Mouse (Mus musculus) left cerebral cortex, postnatal 4 days (tissue): ENCODE measurements around the gene Chrm4. TPM values are rescaled to one million over a fixed set of nuclear protein-coding genes. Genes with fewer than 3 reads are reported as not detected.

Experiments
- DNase-seq: peaks from one replicate; pipeline ENCODE4 v3.0.0-alpha.2; 2022
- intact Hi-C: fragments of 180-260 bp; cut with DNase I; formaldehyde crosslinking; loops from one replicate; pipeline ENCODE4 v1.15.1; 2025
- total RNA-seq, 2 experiments: library from RNA; stranded (reverse); gene quantifications; 2 replicates each; pipeline ENCODE4 v1.2.3; 2021

Chrm4 gene
- total RNA-seq, 2 experiments from 2014 or later = 10.8 to 12.2 TPM

GRCm38 (mm10) chr2:91936154-91936553 is 9.1 kb downstream of the Chrm4 start:
- no peak for DNase-seq
- intact Hi-C loops = no loop called here

GRCm38 (mm10) chr2:91939303-91939935 is 12.4 kb downstream of the Chrm4 start:
- no peak for DNase-seq
- intact Hi-C loops = no loop called here

GRCm38 (mm10) chr2:91942356-91942755 is 15.3 kb downstream of the Chrm4 start:
- intact Hi-C loops = no loop called here
- DNase-seq = no peak

DNA sequence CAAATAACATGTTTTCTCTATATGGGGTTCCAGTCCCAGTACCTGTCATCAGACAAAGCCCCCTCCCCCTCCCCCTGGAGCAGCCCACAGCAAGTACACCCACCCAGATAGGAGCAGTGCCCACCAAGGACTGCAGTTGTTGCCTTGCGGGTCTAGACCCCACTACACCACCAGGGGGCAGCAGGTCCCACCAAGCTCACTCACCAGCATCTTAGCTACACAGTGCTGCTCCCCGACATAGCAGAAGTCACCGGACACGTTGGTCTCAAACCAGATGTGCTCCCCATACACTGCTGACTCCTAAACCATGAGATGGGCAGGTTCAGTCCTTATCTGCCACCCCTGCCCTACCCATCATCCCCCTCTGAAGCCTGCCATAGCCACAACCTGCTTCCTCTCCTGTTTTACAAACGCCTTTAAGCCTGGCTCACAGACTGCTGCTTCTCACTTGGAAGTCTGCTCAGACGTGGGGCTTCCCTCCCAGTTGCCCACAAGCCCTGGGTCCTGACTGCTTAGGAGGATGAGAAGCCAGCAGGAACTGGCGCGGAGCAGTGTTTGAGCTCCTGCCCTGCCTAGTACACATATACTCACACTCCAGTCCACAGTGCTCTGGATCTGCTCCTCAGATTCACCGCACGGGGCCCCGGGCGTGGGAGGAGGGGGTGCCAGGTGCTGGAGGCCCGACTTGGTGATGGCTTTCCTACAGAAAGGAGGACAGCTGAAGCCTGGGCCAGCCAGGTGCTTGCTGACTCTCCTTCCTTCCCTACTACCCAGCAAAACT is 17.3 kb downstream of the Chrm4 start:
- intact Hi-C loops = no loop called here
- DNase-seq = peak; percentile 87

GRCm38 (mm10) chr2:91945483-91945882 is 18.4 kb downstream of the Chrm4 start, which contains the start of gene Gm9821:
Gene Gm9821 (plus strand): TSS chr2:91945703.
- no peak for DNase-seq
- intact Hi-C loops = no loop called here

DNA sequence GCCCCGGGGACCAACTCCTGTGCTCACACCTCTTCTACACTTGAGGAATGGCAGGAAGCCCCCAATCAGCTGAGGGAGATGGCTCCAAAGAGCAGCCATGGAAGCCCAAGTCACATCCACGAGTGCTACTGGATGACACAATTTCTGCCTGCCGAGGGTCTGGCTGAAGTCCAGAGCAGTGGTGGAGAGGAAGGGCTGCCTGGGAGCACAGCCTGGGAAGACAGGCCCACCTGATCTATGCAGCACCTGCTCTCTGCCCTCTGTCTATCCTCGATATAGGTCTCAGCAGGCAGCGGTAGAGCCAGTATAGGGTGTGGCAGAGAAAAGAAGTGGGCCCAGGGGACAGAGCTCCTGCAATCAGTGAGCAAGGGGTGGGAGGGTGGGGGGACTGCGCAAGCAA is 19.8 kb downstream of the Chrm4 start:
- DNase-seq = peak; percentile 77
- intact Hi-C loops = no loop called here

DNA sequence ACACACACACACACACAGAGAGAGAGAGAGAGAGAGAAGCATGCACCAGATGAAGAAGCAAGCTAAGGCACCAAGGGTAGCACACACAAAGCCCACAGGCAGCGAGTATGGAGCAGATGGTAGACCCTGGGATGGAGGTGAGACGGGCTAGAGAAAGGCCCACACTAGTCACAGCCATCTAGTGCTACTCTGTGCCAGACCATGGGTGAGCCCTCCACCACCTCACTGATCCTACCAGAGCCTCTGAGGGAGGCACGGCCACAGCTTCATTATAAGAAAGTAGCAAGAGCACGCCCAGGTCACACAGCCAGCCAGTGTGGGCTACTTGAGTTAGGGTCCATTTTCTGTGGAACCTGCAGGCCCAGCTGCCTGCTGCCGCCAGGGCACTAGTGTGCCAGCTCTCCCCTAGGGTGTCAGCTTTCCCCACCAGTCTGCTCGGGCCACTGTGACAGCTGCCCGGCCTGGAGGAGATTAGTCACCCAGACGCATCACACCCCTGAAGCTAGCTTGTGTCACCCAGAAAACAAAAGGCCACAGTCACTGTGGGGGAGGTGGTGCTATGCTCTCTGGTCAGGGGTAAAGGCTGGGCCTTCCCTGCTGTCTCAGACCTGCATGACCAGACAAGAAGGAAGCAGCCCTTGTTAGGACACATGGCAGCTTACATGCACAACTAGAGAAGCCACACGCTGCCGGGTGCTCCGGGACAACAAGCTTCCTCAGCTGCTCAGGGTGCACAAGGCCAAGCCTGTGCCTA is 20.5 kb downstream of the Chrm4 start:
- DNase-seq = peak; percentile 74
- intact Hi-C loops = no loop called here

- intact Hi-C loops = no loop called here
- no peak for DNase-seq
These were observed 21.1 kb downstream of the Chrm4 start for GRCm38 (mm10) chr2:91948151-91948509.

- no peak for DNase-seq
- intact Hi-C loops = no loop called here
These were observed 21.8 kb downstream of the Chrm4 start for GRCm38 (mm10) chr2:91948792-91949241.

GRCm38 (mm10) chr2:91949411-91950274 is 22.6 kb downstream of the Chrm4 start:
- DNase-seq = peak; percentile 85
- intact Hi-C loops = no loop called here

DNA sequence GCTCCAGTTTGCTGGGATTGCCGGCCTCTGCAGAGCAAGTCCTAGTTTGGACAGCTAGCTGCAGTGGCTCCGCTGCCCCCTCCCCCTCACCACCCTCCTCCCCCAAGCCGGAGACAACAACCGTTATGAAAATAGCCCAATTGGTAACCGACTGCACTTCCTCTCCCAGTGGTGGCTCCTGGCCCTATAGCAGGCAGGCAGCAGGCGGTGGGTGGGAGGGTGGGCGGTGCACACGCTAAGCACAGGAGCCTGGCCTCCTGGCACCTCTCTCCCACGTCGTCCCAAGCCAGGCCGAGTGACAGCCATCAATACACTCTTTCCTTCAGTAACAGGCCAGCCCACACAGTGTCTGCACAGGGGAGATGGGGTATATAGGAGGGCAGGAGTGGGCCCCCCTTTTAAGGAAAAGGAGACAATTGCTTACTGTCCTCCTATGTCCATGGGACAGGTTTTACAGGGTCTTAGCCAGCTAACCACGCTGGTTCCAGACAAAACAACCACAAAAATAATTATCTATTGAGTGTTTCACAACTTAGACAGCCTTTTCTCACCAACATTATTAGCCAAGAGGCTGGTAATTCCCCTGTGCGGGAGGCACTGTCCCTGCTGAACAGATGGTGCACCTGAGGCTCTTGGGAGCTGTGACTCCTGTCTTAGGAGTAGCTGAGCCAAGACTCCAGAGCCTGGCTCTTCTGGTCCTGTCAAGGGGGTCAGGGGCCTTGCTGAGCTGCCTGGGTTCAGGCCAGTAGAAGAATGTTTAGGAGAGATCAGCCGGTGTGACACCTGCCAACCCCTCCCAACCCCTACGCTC is 23.4 kb downstream of the Chrm4 start:
- intact Hi-C loops = no loop called here
- DNase-seq = peak; percentile 71

- no peak for DNase-seq
These were observed 26.8 kb downstream of the Chrm4 start for GRCm38 (mm10) chr2:91953825-91954224.

DNA sequence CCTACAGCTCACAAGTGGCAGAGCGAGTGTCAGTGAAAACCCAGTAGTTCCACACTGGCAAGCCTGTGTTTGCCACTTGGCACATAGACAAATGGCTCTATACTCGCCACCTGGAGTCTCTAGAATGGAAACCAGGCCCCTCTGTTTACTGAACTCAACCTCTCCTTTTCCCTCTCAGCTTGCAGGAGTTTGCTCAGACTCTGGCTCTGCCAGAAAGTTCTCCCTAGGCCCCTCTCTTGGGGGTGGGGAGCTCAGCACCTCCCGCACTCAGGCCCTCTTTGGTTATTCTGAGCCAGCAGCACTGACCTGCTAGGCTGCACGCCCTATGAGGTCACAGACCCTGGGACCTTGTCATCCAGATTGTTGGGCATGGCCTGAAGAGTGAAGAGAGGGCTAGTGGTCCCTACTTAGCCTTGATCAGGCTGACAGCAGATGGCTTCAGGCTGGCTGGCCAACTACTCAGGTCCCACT is 28.1 kb downstream of the Chrm4 start:
- intact Hi-C loops = no loop called here
- no peak for DNase-seq

More at GRCm38 (mm10) chr2:91953825-91954224, 26.8 kb downstream of the Chrm4 start:
- intact Hi-C loops = no loop called here

GRCm38 (mm10) chr2:91955875-91956274 is 28.8 kb downstream of the Chrm4 start:
- intact Hi-C loops = no loop called here
- no peak for DNase-seq

GRCm38 (mm10) chr2:91957096-91957495 is 30.0 kb downstream of the Chrm4 start:
- DNase-seq = peak; percentile 69
- intact Hi-C loops = no loop called here

GRCm38 (mm10) chr2:91958049-91958448 is 31.0 kb downstream of the Chrm4 start:
- intact Hi-C loops = no loop called here
- no peak for DNase-seq

DNA sequence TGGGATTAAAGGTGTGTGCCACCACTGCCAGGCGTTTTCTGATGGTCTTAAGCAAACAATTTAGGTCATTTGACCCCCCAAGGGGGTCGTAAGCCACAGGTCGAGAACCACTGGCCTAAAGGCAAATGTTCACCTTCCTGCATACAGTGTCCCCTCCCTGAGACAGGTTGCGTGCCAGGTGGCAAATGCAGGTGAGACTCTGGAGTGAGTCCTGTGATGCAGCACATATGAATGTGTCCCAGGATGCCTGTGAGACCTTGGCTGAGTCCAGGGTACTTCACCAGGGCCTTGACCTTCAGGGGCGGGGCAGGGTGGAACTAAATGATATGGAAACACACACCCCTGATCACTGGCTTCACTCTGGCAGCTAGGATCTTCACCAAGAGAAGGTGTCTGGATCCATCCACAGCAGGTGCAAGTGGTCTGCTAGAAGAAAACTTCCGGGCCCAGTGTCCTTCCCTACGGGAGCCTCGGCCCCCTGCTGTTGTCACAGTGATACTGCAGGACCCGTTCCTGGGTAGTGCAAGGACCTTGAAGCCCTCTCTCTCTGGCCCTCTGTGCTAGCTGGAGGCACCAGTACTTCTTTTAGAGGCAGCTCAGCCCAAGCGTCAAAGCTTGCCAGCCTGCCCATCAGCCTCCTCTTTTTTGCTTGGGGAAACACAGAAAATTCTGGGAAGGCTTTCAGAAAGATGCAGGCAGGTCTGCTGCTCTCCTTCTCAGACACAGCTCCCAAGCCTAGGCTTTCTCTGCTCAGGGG is 31.8 kb downstream of the Chrm4 start:
- intact Hi-C loops = no loop called here
- DNase-seq = no peak

DNA sequence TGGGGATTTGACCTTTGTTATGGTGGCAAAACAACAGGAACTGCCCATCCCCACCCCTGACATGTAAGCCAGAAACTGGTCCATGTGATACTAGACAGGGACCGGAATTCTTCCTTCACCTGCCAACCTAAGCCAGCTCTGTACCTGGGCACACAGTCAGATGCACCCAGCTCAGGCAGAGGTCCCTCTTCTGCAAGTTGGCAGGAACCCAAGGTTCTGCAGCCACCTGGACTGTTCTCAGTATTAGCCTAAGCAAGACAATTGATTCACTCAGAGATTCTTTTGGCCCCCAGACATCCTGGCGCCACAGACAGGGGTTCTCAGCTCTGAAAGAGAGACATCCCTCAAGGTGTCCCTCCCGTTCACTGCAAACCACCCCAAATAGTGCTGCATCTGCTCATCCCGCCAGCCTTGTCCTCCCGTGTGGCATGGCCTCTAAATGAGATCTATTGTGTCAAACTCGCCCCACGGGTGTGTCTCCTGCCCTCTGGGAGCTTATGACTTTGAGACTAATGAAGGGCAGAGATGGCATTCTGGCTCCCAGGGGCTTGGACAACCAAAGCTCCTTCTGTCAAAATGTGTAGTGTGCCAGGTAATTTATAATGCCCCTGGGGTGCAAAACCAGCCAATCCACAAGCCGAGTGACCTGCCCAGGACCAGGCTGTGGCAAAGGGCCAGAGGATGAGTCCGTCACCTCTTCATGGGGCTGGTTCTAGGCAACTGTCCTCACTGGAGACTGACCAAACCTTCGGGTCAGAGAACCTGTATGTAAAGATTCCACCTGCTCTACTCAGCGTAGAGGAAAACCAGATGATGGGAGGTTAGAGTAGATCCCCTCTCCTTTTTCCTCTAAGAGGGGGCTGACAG is 32.7 kb downstream of the Chrm4 start:
- peak; percentile 74 for DNase-seq
- intact Hi-C loops = no loop called here
